In genomic region chr8:128087500-128087899, GRCm38 (mm10) we compare ENCODE assay signal across 14 mouse cellular contexts.
"Had no signal": no experiment of that assay in that cellular context is flagged by ENCODE, and none has a peak within 500 bp of the region (broad histone marks: within the 10 kb centered on the region; RNA-seq: fewer than 3 reads in every experiment).

No protein-coding gene starts in this region.

- ATAC-seq: liver, postnatal 0 days had no signal

- DNase-seq: kidney, adult 11 months; kidney, adult 9 months; kidney, postnatal 36 days; liver; liver, embryonic 13.5 days; liver, postnatal 0 days; lung, postnatal 14 days; thymus, postnatal 4 days had no signal

- H3K9me3 ChIP-seq: liver, embryonic 13.5 days; lung, embryonic 15.5 days had no signal

- H3K36me3 ChIP-seq: limb, embryonic 12.5 days; liver, embryonic 13.5 days; lung, embryonic 15.5 days had no signal

- H3K9ac ChIP-seq: limb, embryonic 12.5 days; liver, embryonic 13.5 days; liver, postnatal 0 days; lung, embryonic 15.5 days had no signal

- H3K27ac ChIP-seq: kidney, postnatal 0 days; limb, embryonic 12.5 days; liver, embryonic 13.5 days; lung, embryonic 15.5 days; macrophage; stomach, postnatal 0 days had no signal

- H3K4me2 ChIP-seq: limb, embryonic 12.5 days; liver, embryonic 13.5 days; lung, embryonic 15.5 days had no signal

- H3K4me1 ChIP-seq: limb, embryonic 12.5 days; liver, embryonic 13.5 days; lung, embryonic 15.5 days; megakaryocyte, embryonic 14.5 days had no signal

- H3K27me3 ChIP-seq: limb, embryonic 12.5 days; liver, embryonic 13.5 days; lung, embryonic 15.5 days had no signal

- H3K4me3 ChIP-seq: limb, embryonic 12.5 days; liver, embryonic 13.5 days; lung, embryonic 15.5 days; megakaryocyte, embryonic 14.5 days had no signal
